ENCODE assay signal across 8 mouse cellular contexts in genomic region chr5:111414192-111414591, GRCm38 (mm10). TPM values are rescaled to one million over a fixed set of nuclear protein-coding genes. Genes with fewer than 3 reads are reported as not detected.
DNase-seq lines count a peak whose midpoint lies in the region; ATAC-seq and TF ChIP-seq lines count a peak whose summit lies in the region.

No protein-coding gene starts in this region.

- H3K9me3 ChIP-seq in ES-Bruce4 (replicated peaks; ENCODE audit: control insufficient read depth, insufficient read depth, low read length, poor library complexity, severe bottlenecking), result no peaks in the 10 kb centered on the region
- no peaks in the 10 kb centered on the region for H3K9me3 ChIP-seq in hindbrain, embryonic 13.5 days

- no peak overlapping the region for H3K27ac ChIP-seq in ES-Bruce4 (ENCODE audit: insufficient read depth, low read length)
- no peak overlapping the region for H3K27ac ChIP-seq in bone marrow, adult 2 months (ENCODE audit: control insufficient read depth, insufficient read depth, low read depth, low read length, poor library complexity)
- H3K27ac ChIP-seq in hindbrain, embryonic 13.5 days, result peak overlapping the region; percentile 96

- no peak for TF ChIP-seq EP300 in ES-Bruce4 (IDR thresholded peaks at IDR 0.05; ENCODE audit: insufficient read depth, low read depth, low read length)

- H3K4me3 ChIP-seq in ES-Bruce4 (ENCODE audit: low read depth, low read length), result no peak overlapping the region
- H3K4me3 ChIP-seq in bone marrow, adult 2 months (replicated peaks; ENCODE audit: control insufficient read depth, low read depth, low read length), result no peak overlapping the region
- no peak overlapping the region; the same call in 1 of the 2 replicates for H3K4me3 ChIP-seq in hindbrain, embryonic 13.5 days

- peaks cover 20% of the 10 kb centered on the region for H3K27me3 ChIP-seq in ES-Bruce4 (ENCODE audit: control insufficient read depth, insufficient read depth, low read length, poor library complexity, severe bottlenecking)
- H3K27me3 ChIP-seq in hindbrain, embryonic 13.5 days, result peaks cover 28% of the 10 kb centered on the region

- H3K36me3 ChIP-seq in ES-Bruce4 (ENCODE audit: control insufficient read depth, insufficient read depth, low read length, poor library complexity, severe bottlenecking), result no peaks in the 10 kb centered on the region
- peaks cover 5% of the 10 kb centered on the region for H3K36me3 ChIP-seq in hindbrain, embryonic 13.5 days

- H3K9ac ChIP-seq in ES-Bruce4 (ENCODE audit: low read depth, poor library complexity, severe bottlenecking), result no peak overlapping the region
- H3K9ac ChIP-seq in hindbrain, embryonic 13.5 days, result peak overlapping the region; percentile 100

- ATAC-seq in hindbrain, embryonic 13.5 days (ENCODE audit: low FRiP score), result peak; percentile 22
- peak; percentile 51 for ATAC-seq in megakaryocyte, adult 5-6 weeks (ENCODE audit: poor library complexity, severe bottlenecking)
- no peak for ATAC-seq in inflammation-experienced regulatory T-cells, adult 6 months

- TF ChIP-seq POLR2A in ES-Bruce4 (IDR thresholded peaks at IDR 0.05; ENCODE audit: insufficient read depth, low read length), result no peak
- no peak for TF ChIP-seq POLR2A in bone marrow, adult 2 months (IDR thresholded peaks at IDR 0.05; ENCODE audit: borderline replicate concordance, control insufficient read depth, low read depth, low read length)

- peak; percentile 75 for DNase-seq in forelimb bud, embryonic 11.5 days (ENCODE audit: low read depth, low spot score)
- peak; percentile 83 to 88 for DNase-seq in layer of hippocampus, postnatal 14 days (ENCODE audit: low spot score in 2 of 2)
- peak; percentile 87 for DNase-seq in right cerebral cortex, postnatal 14 days

- 1% methylated on average over 5 of the region's 5 CpGs for WGBS in bone marrow, adult 2 months
- 0% methylated on average over 5 of the region's 5 CpGs for WGBS in hindbrain, embryonic 13.5 days

- no peaks in the 10 kb centered on the region for H3K4me1 ChIP-seq in ES-Bruce4 (ENCODE audit: control insufficient read depth, insufficient read depth, low read length)
- H3K4me1 ChIP-seq in bone marrow, adult 2 months (ENCODE audit: control insufficient read depth, insufficient read depth, low read length), result no peaks in the 10 kb centered on the region; the same call in 1 of the 2 replicates
- peaks cover 46% of the 10 kb centered on the region for H3K4me1 ChIP-seq in hindbrain, embryonic 13.5 days (replicated peaks)

- peak overlapping the region; percentile 99 for H3K4me2 ChIP-seq in hindbrain, embryonic 13.5 days

- TF ChIP-seq CTCF in ES-Bruce4 (IDR thresholded peaks at IDR 0.05; ENCODE audit: low read depth, low read length), result peak; percentile 74
- TF ChIP-seq CTCF in bone marrow, adult 2 months (IDR thresholded peaks at IDR 0.05; ENCODE audit: control insufficient read depth, insufficient read depth, low read length), result peak; percentile 37; the same call in 1 of the 2 replicates

RNA-seq across cellular contexts. Expression of gene Mn1, which starts 3.0 kb away (rescaled TPM):
- 1.9 and 3.2 TPM in 2 replicates for polyA plus RNA-seq in ES-Bruce4 (2011; ENCODE audit: insufficient read depth, insufficient read length, low read depth, missing spikeins)
- polyA plus RNA-seq in bone marrow, adult 2 months (2011; ENCODE audit: insufficient read depth, insufficient read length, low replicate concordance, missing spikeins), result 0.75 and 1.7 TPM in 2 replicates
- polyA plus RNA-seq in hindbrain, embryonic 13.5 days (2015; fragmentation: Nextera tagmentation; extraction: Ambion mirVana), result 46.7 and 49.2 TPM in 2 replicates
- total RNA-seq in layer of hippocampus, postnatal 14 days (2021), result 10 to 100 TPM; 30.9 to 31.3 TPM
- total RNA-seq in megakaryocyte, adult 5-6 weeks (2015), result 0.27 TPM in 1 of 2 replicates, not detected in the other
- total RNA-seq in megakaryocyte, adult 5-6 weeks (2017), result 0.12 and 0.15 TPM in 2 replicates
- polyA plus RNA-seq in inflammation-experienced regulatory T-cells, adult 6 months (2017; shearing (Covaris generic)), result not detected

Comparison
In these comparisons a context has a peak if more than half of its experiments do, and no peak if none do; other contexts are left out.
1. RNA of gene Mn1, which starts 3.0 kb away (polyA plus RNA-seq): 46.7 to 49.2 TPM in hindbrain, embryonic 13.5 days; 1.9 to 3.2 TPM in ES-Bruce4, 0.75 to 1.7 TPM in bone marrow, adult 2 months and not detected in inflammation-experienced regulatory T-cells, adult 6 months; every median in the first group is over 10 times any median in the second.
2. Peak in every context shown above with its lines, with median percentiles within 50 percentile points of each other: DNase-seq.